Mouse (Mus musculus) embryo, embryonic 9.5 days (tissue): ENCODE measurements at regions not wholly inside any gene's neighbourhood (a gene's known extent, or its start where the extent isn't known, plus 50 kb on each side); places are given as distances from the start of the nearest gene placed in this dataset.

Source experiments
- DNase-seq: peaks from one replicate; pipeline ENCODE4 v3.0.0-alpha.2; 2017; ENCODE audit errors: extremely low spot score

DNA sequence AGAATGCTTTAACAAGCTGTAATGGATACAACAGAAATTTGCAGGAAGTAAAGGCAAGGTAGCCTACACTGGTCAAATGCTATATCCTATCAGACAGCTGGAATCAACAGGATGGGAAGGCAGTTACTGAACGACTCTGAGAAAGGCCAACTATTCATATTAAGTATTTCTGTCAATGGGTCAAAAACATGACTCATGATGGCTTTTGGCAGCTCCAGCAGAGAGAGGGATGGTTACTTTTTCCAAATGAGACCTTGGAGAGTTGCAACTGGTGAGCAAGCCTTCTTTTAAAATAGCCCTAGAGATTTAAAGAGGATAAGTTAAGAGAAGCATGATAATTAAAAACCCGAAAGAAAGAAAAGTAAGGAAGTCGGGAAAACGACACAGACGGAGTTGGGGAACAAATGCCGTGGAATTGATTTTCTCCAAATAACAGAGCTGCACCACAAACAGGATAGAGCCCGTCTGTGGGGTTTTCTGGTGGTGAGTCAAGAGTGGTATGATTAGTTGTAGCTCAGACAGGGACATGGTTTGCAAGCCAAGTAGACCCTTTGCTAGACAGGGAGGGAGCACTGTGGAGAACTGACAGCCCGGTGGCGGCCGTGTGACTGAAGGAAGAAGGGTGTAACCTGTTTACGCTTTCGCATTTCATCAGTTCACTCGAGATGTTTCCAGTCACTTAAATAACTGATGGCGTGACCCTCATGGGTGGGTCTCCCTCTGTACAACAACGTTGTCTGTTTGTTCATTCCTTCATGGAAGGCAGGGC lies 3638.1 kb upstream of the Gm7489 start:
- DNase-seq = no peak

DNA sequence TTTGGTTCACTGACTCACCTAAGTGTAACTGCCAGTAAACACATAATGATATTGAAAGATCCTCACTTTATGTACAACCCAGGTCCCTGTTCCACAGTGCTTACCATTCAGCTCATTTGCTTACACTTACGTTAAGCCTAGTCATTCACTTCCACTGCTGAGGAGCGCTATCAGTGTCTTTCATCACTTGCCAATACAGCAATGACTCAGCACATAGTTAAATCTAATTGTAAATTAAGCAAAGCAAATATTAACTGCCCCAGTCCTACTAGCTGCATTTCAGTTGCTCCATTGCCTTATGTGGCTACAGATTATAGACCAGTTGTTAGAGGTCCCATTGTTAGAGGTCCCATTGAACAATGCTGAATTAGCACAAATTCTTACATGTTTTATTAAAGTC lies 3624.6 kb upstream of the Gm7489 start:
- no peak for DNase-seq

DNA sequence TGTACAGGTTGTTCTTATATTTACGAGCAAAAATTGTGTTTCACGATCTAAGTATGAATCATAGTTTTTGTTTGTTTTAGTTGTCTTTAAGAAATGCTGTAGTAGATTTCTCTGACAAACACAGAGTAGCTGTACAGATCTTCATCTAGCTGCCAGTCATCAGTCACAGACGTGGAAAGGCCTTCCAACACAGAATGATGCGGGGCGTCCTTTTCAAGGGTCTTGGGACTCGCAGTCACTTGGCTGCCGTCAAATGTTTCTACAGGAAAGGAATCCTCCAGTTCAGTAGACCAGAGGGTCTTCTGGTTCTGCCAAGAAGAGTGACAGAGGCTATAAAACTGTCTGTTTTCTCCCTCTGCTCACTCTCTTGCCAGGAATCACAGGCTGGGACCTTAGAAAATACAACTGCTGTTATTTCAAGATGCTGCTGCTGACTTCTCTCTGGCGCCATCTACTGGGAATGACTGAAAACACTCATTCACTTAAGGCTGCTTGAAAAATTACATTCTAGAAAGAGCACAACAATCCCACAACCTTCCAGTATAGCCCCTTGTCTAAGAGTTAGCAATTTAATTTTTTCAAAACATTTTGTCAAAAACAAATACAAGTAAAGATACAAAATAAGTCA lies 3623.3 kb upstream of the Gm7489 start:
- peak; percentile 62 for DNase-seq

DNA sequence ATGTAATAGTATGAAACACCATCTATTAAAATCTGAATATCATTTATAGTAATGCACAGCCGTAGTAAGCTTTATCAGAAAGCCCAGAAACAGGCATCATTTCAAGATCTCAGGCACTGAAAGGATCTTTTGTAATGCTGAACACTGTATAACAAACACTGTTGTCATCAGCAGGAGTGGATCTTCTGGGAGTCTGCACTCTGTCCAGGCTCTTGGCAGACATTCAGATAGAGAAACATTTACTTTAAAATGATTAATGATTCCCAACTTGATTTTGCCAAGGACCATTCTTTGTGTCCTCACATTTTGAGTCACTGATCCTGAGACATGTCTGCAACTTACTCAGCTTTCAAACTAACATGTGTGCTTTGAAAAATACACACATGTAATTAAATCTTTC lies 3617.2 kb upstream of the Gm7489 start:
- DNase-seq = no peak

DNA sequence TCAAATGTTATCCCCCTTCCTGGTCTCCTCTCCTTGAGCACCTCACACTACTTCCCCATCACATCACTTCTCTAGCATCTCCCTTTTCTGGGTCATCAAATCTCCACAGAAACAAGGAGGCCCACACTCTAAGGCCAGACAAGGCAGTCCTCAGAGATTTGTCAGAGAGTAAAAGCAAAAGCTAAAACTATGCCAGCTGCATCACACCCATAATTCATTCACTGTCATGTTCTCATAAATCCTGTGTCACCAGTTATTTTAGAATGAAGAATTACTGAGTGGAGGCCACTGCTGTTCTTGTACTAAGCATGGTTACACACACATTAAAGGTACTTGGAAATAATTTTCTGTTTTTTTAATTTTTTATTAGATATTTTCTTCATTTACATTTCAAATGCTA lies 3613.1 kb upstream of the Gm7489 start:
- DNase-seq = no peak

DNA sequence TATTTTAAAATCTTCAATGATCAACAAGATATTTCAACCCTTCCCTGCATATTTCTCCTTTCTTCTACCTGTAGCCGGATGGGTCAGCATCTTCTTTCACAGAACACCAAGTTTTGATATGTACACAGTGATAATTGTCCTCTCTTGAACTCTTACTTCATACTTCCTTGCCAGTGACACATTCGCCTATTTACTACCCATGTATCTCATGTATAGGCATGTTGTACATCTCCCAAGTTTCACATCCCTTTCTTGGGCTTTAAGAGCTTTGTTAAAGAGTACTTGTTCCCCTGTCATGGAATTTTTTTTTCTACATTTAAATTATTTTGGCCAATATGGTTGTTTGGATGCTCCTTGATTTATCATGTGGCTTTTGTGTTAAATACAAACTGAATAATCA lies 3602.1 kb upstream of the Gm7489 start:
- no peak for DNase-seq

DNA sequence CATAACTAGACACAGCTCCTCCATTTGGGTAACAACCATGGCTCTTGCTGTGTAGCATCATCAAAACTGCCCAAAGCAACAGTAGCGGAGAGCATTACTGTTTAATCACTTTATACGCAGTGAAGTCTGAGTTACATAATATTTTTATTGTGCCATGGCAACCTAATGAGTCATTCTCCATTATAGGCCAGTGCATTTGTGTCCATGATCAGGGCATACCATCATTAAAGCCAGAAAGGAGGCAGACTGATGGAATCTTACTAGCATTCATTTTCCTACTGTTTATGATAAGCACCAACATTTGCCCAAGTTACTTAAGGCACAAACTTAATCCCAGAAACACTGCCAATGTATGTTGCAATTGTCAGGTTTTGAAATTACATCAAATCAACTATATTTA lies 3601.2 kb upstream of the Gm7489 start:
- no peak for DNase-seq

DNA sequence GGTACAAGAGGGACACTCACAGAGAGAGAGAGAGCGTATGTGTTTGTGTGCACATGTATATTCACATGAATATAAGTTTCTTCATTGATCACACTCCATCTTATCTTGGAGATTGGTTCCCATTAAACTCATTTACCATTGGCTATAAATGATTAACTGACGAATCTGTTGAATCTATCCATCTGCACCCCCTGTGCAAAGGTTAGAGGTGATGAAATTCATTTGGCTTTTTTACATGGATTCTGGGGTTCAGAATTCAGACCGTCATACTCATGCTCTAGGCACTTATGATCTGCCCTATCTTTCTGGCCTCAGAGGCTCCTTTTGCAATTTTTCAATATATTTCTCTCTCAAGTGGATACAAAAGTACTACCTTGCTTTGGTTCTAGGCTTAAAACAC lies 3582.9 kb upstream of the Gm7489 start:
- DNase-seq = no peak

DNA sequence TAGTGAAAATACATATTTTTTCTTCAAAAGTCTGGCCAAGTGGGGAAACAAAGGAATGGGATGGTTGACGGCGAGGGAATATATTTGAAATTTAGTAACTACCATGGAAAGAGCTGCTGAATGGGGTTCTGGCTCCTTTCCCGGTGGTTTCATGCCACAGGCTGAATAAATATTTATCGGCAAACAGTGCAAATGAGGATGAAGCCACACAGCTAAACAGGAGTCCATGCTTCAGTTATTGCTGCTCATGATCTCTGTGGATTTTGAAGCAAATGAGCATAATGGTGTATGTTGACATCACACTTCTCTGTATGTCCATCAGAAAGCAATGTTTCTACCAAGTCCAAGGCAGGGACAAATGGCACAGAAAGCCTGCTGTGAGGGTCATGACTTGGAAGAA lies 3580.6 kb upstream of the Gm7489 start:
- no peak for DNase-seq

DNA sequence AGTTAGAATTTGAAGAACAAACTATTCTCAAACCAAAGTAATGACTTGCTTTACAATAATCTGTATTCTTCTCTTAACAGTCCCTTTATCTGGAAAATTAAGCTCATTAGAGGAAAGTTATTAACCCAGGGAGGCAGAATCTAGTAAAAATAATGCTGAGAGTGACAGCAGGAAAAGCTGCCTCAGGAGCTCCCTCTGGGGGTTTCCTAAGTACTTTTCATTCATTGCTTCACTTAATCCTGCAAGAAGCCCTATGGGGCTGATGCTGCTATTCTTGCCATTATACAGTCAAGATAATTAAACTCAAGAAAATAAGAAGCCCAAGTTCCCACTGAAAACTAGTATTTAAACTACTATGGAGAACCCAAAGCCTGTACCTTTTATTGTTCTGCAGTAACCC lies 3563.9 kb upstream of the Gm7489 start:
- no peak for DNase-seq

DNA sequence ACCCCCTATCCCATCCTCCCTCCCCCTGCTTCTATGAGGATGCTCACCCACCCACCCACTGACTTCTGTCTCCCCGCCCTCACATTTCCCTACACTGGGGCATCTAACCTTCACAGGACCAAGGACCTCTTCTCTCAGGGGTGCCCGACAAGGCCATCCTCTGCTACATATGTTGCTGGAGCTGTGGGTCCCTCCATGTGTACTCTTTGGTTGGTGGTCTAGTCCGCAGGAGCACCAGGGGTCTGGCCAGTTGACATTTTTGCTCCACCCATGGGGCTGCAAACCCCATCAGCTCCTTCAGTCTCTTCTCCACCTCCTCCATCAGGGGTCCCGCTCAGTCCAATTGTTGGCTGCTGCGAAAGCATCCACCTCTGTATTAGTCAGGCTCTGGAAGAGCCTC lies 3539.2 kb upstream of the Gm7489 start:
- no peak for DNase-seq

DNA sequence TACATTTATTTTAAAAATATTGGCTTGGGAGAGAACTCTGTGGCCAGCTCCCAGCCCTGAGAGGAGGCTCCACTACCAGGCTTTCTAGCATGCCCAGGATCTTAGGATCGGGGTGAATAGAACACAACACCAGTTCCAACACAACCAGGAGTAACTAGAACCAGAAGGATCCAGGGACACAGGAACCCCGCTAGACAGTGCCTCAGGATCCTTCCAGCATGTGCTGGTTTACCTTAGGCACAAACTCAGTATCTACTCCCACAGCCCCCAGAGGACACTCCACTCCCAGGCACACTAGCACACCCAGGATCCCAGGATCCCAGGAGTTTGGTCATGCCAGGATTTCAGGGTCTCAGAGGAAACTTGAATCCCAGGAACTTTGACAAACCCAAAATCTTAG lies 3537.8 kb upstream of the Gm7489 start:
- DNase-seq = no peak

DNA sequence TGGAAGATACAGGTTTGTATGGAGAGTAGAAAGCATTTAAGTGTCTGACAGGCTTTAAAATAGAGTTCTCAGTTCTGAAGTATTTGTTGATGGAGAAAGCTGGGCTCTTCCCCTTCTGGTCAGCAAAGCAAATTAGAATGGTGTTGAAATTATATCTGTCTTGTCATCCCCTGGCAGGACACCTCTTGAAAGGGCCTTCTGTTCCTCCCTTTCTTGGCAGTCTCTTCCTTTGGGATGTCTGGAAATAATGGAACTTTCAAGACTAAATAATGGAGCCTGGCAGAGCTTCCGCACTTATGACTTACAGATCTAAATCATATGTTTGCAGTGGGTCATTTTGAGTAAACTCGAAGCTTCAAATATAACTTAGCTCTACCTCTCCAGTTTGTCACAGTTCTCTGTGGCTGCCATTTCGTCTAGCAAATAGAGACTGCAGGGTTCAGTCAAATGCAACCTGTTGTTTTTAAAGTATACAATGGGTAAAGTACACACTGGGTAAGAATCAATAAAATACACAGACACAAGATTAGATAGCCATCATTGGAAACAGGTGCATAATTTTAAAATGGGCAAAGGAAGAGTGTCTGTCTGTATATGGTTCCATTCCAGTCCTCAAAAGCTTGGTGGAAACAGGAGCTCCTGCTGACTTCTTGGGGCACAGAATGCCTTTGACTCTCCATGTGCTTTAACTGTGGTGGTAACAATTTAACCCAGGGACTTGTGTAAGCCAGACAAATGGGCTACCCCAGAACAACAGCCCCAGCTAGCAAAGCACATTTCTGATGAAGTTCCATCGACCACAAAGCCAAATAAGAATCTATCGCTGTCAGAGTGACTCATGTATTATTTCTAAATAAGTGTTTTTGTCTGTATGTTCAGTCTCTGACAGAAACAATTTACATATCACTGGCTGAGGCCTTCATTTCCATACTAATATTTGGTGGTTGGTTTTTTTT lies 3524.4 kb upstream of the Gm7489 start:
- DNase-seq = no peak

DNA sequence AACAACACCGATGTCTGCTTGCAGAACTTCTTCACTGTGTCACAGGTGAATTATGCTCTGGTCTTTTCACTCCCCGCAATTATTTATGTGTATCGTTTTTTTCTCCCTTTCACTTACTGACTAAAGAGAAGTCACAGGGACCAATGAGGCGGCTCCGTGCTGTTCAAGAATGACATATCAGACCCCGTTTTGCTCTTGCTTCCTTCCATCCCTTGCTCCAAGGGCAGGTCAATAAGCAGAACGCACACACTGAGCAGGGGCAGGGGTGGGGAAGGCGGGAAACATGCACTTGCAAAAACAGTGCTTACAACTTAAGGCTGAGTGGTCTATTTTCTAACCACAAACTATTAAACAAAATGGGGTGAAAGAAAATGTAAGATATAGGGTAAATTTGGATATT lies 3523.4 kb upstream of the Gm7489 start:
- DNase-seq = no peak

DNA sequence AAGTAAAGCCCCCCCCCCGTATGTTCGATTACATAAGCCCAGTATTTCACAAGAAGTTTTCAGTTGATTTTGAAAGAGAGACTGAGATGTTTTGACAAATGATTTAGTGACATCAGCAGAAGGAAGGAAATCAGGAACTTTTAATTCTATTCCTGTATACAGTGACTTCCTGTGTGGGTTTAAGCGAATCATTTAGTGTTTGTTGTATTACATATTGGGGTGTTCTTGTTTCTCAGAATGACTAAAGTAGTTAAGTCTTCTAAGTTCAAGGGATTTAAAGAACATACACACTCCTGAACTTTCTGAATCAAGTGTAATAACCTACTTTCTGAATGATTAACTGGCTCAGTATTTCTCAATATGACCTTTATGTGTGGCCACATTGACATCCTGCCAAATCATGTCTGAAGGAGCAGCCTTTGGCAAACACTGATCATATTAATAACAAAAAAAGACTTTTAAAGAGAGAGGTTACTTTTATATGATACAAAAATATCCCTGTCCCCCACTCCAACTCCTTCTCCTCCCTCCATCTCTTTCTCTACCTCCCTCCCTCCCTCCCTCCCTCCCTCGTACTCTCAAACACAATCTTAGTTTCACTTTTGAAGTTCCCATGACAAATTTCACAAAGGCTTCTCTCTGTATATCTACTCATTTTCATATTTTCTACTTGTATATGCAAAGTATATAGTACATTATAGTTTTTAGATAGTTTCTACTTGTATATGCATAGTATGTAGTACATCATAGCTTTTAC lies 3522.8 kb upstream of the Gm7489 start:
- no peak for DNase-seq

DNA sequence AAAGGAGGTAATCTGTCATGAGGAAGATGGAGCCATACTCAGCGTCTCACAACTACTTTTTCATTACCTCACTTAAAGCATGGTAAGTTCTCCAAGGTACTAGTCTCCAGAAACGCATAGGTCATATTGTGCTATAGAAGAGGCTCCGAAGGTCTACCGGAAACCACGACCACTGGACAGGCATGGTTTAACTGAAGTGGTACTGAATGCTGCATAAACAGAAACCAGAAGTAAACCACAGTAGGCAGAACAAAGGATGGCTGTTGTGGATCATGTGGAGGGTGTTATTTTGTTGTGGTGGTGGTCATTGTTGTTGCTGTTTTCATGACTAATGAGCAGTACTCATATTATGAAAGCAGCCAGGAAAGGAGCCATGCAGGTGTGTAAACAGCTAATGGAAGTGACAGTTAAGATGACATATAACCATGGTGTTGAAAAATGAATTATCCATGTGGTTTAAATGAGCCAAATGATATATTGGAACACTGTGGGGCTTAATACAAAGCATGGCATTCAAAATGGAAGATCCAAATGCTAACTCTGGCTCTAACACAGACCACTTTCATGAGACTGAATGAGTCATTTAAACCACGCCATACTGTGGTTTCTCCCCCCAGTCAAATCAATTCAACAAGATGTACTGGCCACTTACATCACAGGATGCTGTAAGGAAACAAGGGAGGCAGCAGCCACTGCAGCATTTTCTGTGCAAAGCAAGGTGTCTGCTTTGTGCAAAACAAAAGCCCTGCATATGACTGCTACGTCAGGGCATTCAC lies 3484.5 kb upstream of the Gm7489 start:
- DNase-seq = no peak

DNA sequence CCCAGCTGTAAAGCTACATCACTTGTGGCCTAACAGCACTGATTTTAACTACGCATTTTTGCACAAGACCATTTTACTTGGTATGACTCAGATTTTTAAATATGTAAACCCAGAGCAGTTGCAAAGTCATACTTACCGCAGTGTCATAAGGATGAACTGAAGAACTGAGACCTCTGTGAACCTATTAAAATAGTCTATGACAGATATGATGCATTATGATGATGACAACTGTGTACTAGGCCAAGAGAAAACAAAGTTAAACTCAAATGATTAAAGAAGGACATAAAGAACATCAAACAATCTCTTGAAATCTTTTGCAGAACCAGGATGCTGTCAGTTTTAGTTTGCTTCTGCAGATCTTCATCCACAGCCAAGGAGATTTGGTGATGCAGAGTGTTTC lies 3483.3 kb upstream of the Gm7489 start:
- no peak for DNase-seq

DNA sequence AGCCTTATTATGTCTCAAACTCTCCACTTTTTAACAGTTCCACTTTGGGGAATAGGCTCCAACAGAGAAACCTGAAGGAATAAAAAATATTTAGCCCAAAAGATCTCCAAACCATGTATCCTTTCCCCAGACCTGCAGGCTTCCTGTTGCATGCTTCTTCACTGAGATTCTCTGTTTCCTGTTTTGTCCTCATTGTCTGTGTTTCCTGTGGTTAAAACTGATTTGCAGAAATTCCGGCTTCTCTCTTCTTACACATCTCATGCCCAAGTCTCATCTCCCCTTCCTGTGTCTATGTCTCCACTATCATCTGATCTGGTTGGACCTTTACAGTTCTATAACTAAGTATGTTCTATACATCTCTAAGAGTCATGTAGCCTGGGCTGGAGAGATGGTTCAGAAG lies 3482.2 kb upstream of the Gm7489 start:
- no peak for DNase-seq

DNA sequence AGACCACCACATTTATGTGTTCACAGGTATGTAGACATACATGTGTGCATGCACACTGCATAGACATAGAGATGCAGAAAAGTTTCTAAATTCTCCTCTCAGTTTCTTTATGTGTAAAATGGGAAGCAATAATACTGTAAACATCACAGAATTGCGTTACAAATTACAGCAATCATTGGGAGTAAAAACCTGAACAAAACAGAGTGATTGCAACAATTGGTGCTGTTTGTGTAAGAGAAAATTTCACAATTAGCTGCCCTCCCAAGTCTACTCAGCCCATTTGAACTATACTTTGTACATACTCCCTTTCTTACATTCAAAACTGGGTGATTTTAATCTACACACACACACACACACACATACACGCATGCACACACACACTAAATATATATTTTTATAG lies 3480.8 kb upstream of the Gm7489 start:
- DNase-seq = no peak

DNA sequence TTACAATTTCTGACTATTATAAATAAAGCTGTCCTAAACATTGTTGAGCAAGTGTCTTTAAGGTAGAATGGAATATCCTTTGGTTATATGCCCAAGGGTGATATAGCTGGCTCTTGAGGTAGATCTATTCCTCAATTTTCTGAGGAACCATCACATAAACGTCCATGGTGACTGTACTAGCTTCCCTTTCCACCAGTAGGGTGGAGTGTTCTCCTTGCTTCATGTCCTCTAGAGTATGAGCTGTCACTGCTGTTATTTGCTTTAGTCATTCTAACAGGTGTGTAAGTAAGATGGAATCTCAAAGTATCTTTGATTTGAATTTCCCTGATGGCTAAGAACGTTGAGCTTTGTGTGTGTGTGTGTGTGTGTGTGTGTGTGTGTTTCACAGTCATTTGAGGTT lies 3475.7 kb upstream of the Gm7489 start:
- no peak for DNase-seq

DNA sequence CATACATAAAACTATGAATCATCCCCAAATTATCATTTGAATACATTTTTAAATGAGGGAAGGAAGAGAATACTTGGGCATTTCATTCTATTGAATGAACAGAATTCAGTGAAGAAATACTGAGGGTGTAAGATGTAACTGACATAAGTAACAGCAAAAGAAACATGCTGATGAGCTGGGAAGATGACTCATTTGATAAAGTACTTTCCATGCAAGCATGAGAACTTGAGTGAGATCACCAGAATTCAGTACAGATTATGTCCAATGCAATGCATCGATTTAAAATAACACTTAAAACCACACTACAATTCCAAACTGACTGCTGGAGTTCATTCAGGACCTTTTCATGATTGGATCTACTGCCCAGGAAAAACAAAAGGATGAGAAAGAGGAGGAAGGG lies 3467.1 kb upstream of the Gm7489 start:
- no peak for DNase-seq
